In the genomic region with DNA sequence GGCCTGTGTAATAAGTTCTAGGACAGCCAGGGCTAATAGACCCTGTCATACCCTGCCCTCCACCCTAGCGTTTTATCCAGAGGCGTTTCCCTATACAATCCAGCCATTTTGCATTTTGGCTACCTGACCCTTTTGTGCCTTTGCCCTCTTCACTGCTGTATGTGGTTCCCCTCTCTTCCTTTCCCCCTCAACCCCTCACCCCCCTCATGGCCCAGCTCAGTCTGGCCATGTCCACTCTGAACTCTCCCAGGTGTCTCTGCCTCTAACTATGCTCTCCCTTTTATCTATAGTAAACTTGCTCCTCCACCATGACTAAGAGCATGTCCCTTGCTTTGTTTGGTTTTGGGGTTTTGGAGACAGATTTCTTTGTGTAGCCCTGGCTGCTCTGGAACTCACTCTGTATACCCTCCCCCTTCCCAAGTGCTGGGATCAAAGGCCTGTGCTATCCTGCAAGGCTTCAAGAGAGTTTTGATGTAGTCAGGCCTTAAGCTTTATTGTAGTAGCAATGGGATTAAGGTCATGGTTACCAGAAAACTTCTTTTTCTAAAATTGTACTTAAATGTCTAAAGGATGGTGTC, we compare ENCODE assay signal across 21 mouse cellular contexts. TPM values are rescaled to one million over a fixed set of nuclear protein-coding genes. Genes with fewer than 3 reads are reported as not detected.
"Had no signal": no experiment of that assay in that cellular context is flagged by ENCODE, and none has a peak within 500 bp of the region (broad histone marks: within the 10 kb centered on the region; RNA-seq: fewer than 3 reads in every experiment).

No protein-coding gene starts in this region.

- H3K4me3 ChIP-seq: liver, embryonic 13.5 days; liver, embryonic 15.5 days; lung, embryonic 15.5 days; neural tube, embryonic 12.5 days; stomach, embryonic 15.5 days had no signal

- ATAC-seq: liver, postnatal 0 days; lung, postnatal 0 days had no signal

- DNase-seq: liver; liver, embryonic 13.5 days; liver, postnatal 0 days; lung, adult 2 months; lung, postnatal 14 days; lung, postnatal 36 days; right cerebral cortex, postnatal 14 days; thymus, adult 2 months; thymus, postnatal 25 days; thymus, postnatal 4 days had no signal

- H3K27me3 ChIP-seq: liver, embryonic 13.5 days; liver, embryonic 15.5 days; lung, embryonic 15.5 days; neural tube, embryonic 12.5 days; stomach, embryonic 15.5 days had no signal

- H3K27ac ChIP-seq: liver, embryonic 13.5 days; liver, embryonic 15.5 days; lung, embryonic 15.5 days; macrophage; neural tube, embryonic 12.5 days; stomach, embryonic 15.5 days; stomach, postnatal 0 days had no signal

- H3K4me1 ChIP-seq: liver, embryonic 13.5 days; liver, embryonic 15.5 days; lung, embryonic 15.5 days; neural tube, embryonic 12.5 days; stomach, embryonic 15.5 days had no signal

- H3K9me3 ChIP-seq: liver, embryonic 13.5 days; liver, embryonic 15.5 days; lung, embryonic 15.5 days; neural tube, embryonic 12.5 days; stomach, embryonic 15.5 days had no signal

- H3K36me3 ChIP-seq: liver, embryonic 13.5 days; liver, embryonic 15.5 days; lung, embryonic 15.5 days; neural tube, embryonic 12.5 days; stomach, embryonic 15.5 days had no signal

- H3K4me2 ChIP-seq: liver, embryonic 11.5 days; liver, embryonic 13.5 days; liver, embryonic 15.5 days; lung, embryonic 15.5 days; neural tube, embryonic 12.5 days; stomach, embryonic 15.5 days had no signal

- H3K9ac ChIP-seq: liver, embryonic 13.5 days; liver, embryonic 15.5 days; liver, postnatal 0 days; lung, embryonic 15.5 days; neural tube, embryonic 12.5 days; stomach, embryonic 15.5 days had no signal

RNA-seq across cellular contexts. Expression of a gene that starts 22.7 kb away (rescaled TPM):
- polyA plus RNA-seq: liver, embryonic 11.5 days; liver, embryonic 13.5 days; liver, embryonic 15.5 days; liver, postnatal 0 days; lung, adult 2 months; lung, embryonic 15.5 days; lung, postnatal 0 days; macrophage; neural tube, embryonic 12.5 days; neural tube, embryonic 14.5 days; spleen, adult 2 months; stomach, postnatal 0 days; testis, adult 2 months had no signal
